Mouse (Mus musculus): ENCODE data around the gene Slco1c1. TPM values are rescaled to one million over a fixed set of nuclear protein-coding genes. Genes with fewer than 3 reads are reported as not detected.

Slco1c1 gene
- polyA plus RNA-seq, 1 experiment from 2014 or later: 1.5 TPM

- H3K4me3 ChIP-seq (ENCODE audit: low read depth, low read length): no peak overlapping the region
- no peak overlapping the region for H3K9ac ChIP-seq (ENCODE audit: low read length)
- H3K27ac ChIP-seq (ENCODE audit: low read depth, low read length): no peak overlapping the region
- no peaks in the 10 kb centered on the region for H3K36me3 ChIP-seq (ENCODE audit: control insufficient read depth, insufficient read depth, low read length)
- WGBS: 85% methylated on average over 3 of the region's 3 CpGs
- no peaks in the 10 kb centered on the region for H3K27me3 ChIP-seq (ENCODE audit: control insufficient read depth, insufficient read depth, low read length)
- ATAC-seq (ENCODE audit: low FRiP score) (no peak), DNase-seq (ENCODE audit: low spot score, missing footprints) (no peak)
- H3K9me3 ChIP-seq (ENCODE audit: control insufficient read depth, low read length): no peaks in the 10 kb centered on the region
- H3K4me1 ChIP-seq (ENCODE audit: control insufficient read depth, insufficient read depth, low read length): peaks cover 4% of the 10 kb centered on the region
- H3K4me2 ChIP-seq: no peak overlapping the region
These were observed 23.0 kb upstream of the Slco1c1 start for GRCm38 (mm10) chr6:141501171-141501570.

- ATAC-seq (ENCODE audit: low FRiP score): no peak
- no peak overlapping the region for H3K9ac ChIP-seq (ENCODE audit: low read length)
- 0 out of 2 replicates have a peak, but pooled peaks cover 2% of the 10 kb centered on the region for H3K4me1 ChIP-seq (ENCODE audit: control insufficient read depth, insufficient read depth, low read length)
- no peak overlapping the region for H3K4me2 ChIP-seq
- H3K27me3 ChIP-seq (ENCODE audit: control insufficient read depth, insufficient read depth, low read length): no peaks in the 10 kb centered on the region
- DNase-seq (ENCODE audit: low spot score, missing footprints): no peak
- 86% methylated on average over 2 of the region's 2 CpGs for WGBS
- H3K36me3 ChIP-seq (ENCODE audit: control insufficient read depth, insufficient read depth, low read length): no peaks in the 10 kb centered on the region
- H3K4me3 ChIP-seq (ENCODE audit: low read depth, low read length): no peak overlapping the region
- H3K27ac ChIP-seq (ENCODE audit: low read depth, low read length): no peak overlapping the region
- no peaks in the 10 kb centered on the region for H3K9me3 ChIP-seq (ENCODE audit: control insufficient read depth, low read length)
These were observed 1.6 kb upstream of the Slco1c1 start for GRCm38 (mm10) chr6:141522541-141522940.

- Histone ChIP-seq H3K4me2 (no peak overlapping the region), H3K9ac (ENCODE audit: low read length) (no peak overlapping the region), H3K4me1 (ENCODE audit: control insufficient read depth, insufficient read depth, low read length) (0 out of 2 replicates have a peak, but pooled peaks cover 2% of the 10 kb centered on the region), H3K4me3 (ENCODE audit: low read depth, low read length) (no peak overlapping the region), H3K27me3 (ENCODE audit: control insufficient read depth, insufficient read depth, low read length) (no peaks in the 10 kb centered on the region), H3K27ac (ENCODE audit: low read depth, low read length) (no peak overlapping the region), H3K9me3 (ENCODE audit: control insufficient read depth, low read length) (no peaks in the 10 kb centered on the region), H3K36me3 (ENCODE audit: control insufficient read depth, insufficient read depth, low read length) (no peaks in the 10 kb centered on the region)
- 61% methylated on average over 1 of the region's 1 CpGs for whole genome bisulfite sequencing
- ATAC-seq (ENCODE audit: low FRiP score) (no peak), DNase-seq (ENCODE audit: low spot score, missing footprints) (no peak)
These were observed 1.6 kb downstream of the Slco1c1 start for GRCm38 (mm10) chr6:141525787-141526186.

- no peaks in the 10 kb centered on the region for H3K36me3 ChIP-seq (ENCODE audit: control insufficient read depth, insufficient read depth, low read length)
- no peak overlapping the region for H3K4me2 ChIP-seq
- ATAC-seq (ENCODE audit: low FRiP score) (no peak), DNase-seq (ENCODE audit: low spot score, missing footprints) (no peak)
- no peak overlapping the region for H3K4me3 ChIP-seq (ENCODE audit: low read depth, low read length)
- 87% methylated on average over 6 of the region's 6 CpGs for WGBS
- H3K4me1 ChIP-seq (ENCODE audit: control insufficient read depth, insufficient read depth, low read length): 0 out of 2 replicates have a peak, but pooled peaks cover 1% of the 10 kb centered on the region
- H3K9ac ChIP-seq (ENCODE audit: low read length): no peak overlapping the region
- H3K27ac ChIP-seq (ENCODE audit: low read depth, low read length): no peak overlapping the region
- H3K27me3 ChIP-seq (ENCODE audit: control insufficient read depth, insufficient read depth, low read length): no peaks in the 10 kb centered on the region
- H3K9me3 ChIP-seq (ENCODE audit: control insufficient read depth, low read length): no peaks in the 10 kb centered on the region
These were observed 6.7 kb downstream of the Slco1c1 start for GRCm38 (mm10) chr6:141530865-141531264.

- H3K36me3 ChIP-seq (ENCODE audit: control insufficient read depth, insufficient read depth, low read length): no peaks in the 10 kb centered on the region
- no peak overlapping the region for H3K4me3 ChIP-seq (ENCODE audit: low read depth, low read length)
- H3K4me2 ChIP-seq: no peak overlapping the region
- DNase-seq (ENCODE audit: low spot score, missing footprints) (no peak), ATAC-seq (ENCODE audit: low FRiP score) (no peak)
- 76% methylated on average over 3 of the region's 3 CpGs for WGBS
- H3K27me3 ChIP-seq (ENCODE audit: control insufficient read depth, insufficient read depth, low read length): no peaks in the 10 kb centered on the region
- no peaks in the 10 kb centered on the region for H3K4me1 ChIP-seq (ENCODE audit: control insufficient read depth, insufficient read depth, low read length)
- H3K9me3 ChIP-seq (ENCODE audit: control insufficient read depth, low read length): no peaks in the 10 kb centered on the region
- no peak overlapping the region for H3K27ac ChIP-seq (ENCODE audit: low read depth, low read length)
- no peak overlapping the region for H3K9ac ChIP-seq (ENCODE audit: low read length)
These were observed 13.1 kb downstream of the Slco1c1 start for GRCm38 (mm10) chr6:141537298-141537697.

- 89% methylated on average over 1 of the region's 1 CpGs for WGBS
- ATAC-seq (ENCODE audit: low FRiP score) (no peak), DNase-seq (ENCODE audit: low spot score, missing footprints) (no peak)
- no peak overlapping the region for H3K4me3 ChIP-seq (ENCODE audit: low read depth, low read length)
- H3K4me1 ChIP-seq (ENCODE audit: control insufficient read depth, insufficient read depth, low read length): no peaks in the 10 kb centered on the region
- H3K4me2 ChIP-seq: no peak overlapping the region
- no peak overlapping the region for H3K9ac ChIP-seq (ENCODE audit: low read length)
- no peak overlapping the region for H3K27ac ChIP-seq (ENCODE audit: low read depth, low read length)
- H3K9me3 ChIP-seq (ENCODE audit: control insufficient read depth, low read length): no peaks in the 10 kb centered on the region
- H3K36me3 ChIP-seq (ENCODE audit: control insufficient read depth, insufficient read depth, low read length): no peaks in the 10 kb centered on the region
- no peaks in the 10 kb centered on the region for H3K27me3 ChIP-seq (ENCODE audit: control insufficient read depth, insufficient read depth, low read length)
These were observed 17.0 kb downstream of the Slco1c1 start for GRCm38 (mm10) chr6:141541136-141541535.

GRCm38 (mm10) chr6:141543344-141543743 is 19.2 kb downstream of the Slco1c1 start:
- no peak overlapping the region for H3K4me3 ChIP-seq (ENCODE audit: low read depth, low read length)
- H3K27ac ChIP-seq (ENCODE audit: low read depth, low read length): no peak overlapping the region
- H3K9me3 ChIP-seq (ENCODE audit: control insufficient read depth, low read length): no peaks in the 10 kb centered on the region
- WGBS: 87% methylated on average over 7 of the region's 7 CpGs
- no peaks in the 10 kb centered on the region for H3K36me3 ChIP-seq (ENCODE audit: control insufficient read depth, insufficient read depth, low read length)
- DNase-seq (ENCODE audit: low spot score, missing footprints): no peak
- no peak overlapping the region for H3K9ac ChIP-seq (ENCODE audit: low read length)
- no peaks in the 10 kb centered on the region for H3K4me1 ChIP-seq (ENCODE audit: control insufficient read depth, insufficient read depth, low read length)
- no peaks in the 10 kb centered on the region for H3K27me3 ChIP-seq (ENCODE audit: control insufficient read depth, insufficient read depth, low read length)
- no peak overlapping the region for H3K4me2 ChIP-seq
- no peak for ATAC-seq (ENCODE audit: low FRiP score)

- ATAC-seq (ENCODE audit: low FRiP score) (no peak), DNase-seq (ENCODE audit: low spot score, missing footprints) (peak; percentile 57)
- Histone ChIP-seq H3K4me2 (no peak overlapping the region), H3K27me3 (ENCODE audit: control insufficient read depth, insufficient read depth, low read length) (no peaks in the 10 kb centered on the region), H3K4me1 (ENCODE audit: control insufficient read depth, insufficient read depth, low read length) (no peaks in the 10 kb centered on the region), H3K9me3 (ENCODE audit: control insufficient read depth, low read length) (no peaks in the 10 kb centered on the region), H3K36me3 (ENCODE audit: control insufficient read depth, insufficient read depth, low read length) (no peaks in the 10 kb centered on the region), H3K9ac (ENCODE audit: low read length) (no peak overlapping the region), H3K4me3 (ENCODE audit: low read depth, low read length) (no peak overlapping the region), H3K27ac (ENCODE audit: low read depth, low read length) (no peak overlapping the region)
- 86% methylated on average over 1 of the region's 1 CpGs for WGBS
These were observed 34.0 kb downstream of the Slco1c1 start for GRCm38 (mm10) chr6:141558118-141558517.

GRCm38 (mm10) chr6:141567366-141567765 is 43.2 kb downstream of the Slco1c1 start:
- 91% methylated on average over 2 of the region's 2 CpGs for WGBS
- Histone ChIP-seq H3K36me3 (ENCODE audit: control insufficient read depth, insufficient read depth, low read length) (no peaks in the 10 kb centered on the region), H3K4me1 (ENCODE audit: control insufficient read depth, insufficient read depth, low read length) (no peaks in the 10 kb centered on the region), H3K4me2 (no peak overlapping the region), H3K9ac (ENCODE audit: low read length) (no peak overlapping the region), H3K27me3 (ENCODE audit: control insufficient read depth, insufficient read depth, low read length) (no peaks in the 10 kb centered on the region), H3K4me3 (ENCODE audit: low read depth, low read length) (no peak overlapping the region), H3K27ac (ENCODE audit: low read depth, low read length) (no peak overlapping the region), H3K9me3 (ENCODE audit: control insufficient read depth, low read length) (no peaks in the 10 kb centered on the region)
- DNase-seq (ENCODE audit: low spot score, missing footprints): peak; percentile 23
- ATAC-seq (ENCODE audit: low FRiP score): no peak
